Mouse (Mus musculus): Measurements from ENCODE around the gene Gm3646.
A peak's percentile ranks its signal among the peaks of the same experiment; 100 is the strongest.

The Gm3646 gene

GRCm38 (mm10) chr1:39779111-39779980, 25.8 kb downstream of the Gm3646 start:
- DNase-seq: no peak

- no peak for DNase-seq
Measured at GRCm38 (mm10) chr1:39773991-39774729, 31.0 kb downstream of the Gm3646 start.

- DNase-seq: no peak
Measured at GRCm38 (mm10) chr1:39773551-39773950, 31.6 kb downstream of the Gm3646 start.

GRCm38 (mm10) chr1:39772401-39773095, 32.6 kb downstream of the Gm3646 start:
- DNase-seq: no peak

GRCm38 (mm10) chr1:39770436-39770835, 34.7 kb downstream of the Gm3646 start:
- no peak for DNase-seq

GRCm38 (mm10) chr1:39768017-39768416, 37.1 kb downstream of the Gm3646 start:
- DNase-seq: no peak

- no peak for DNase-seq
Measured at GRCm38 (mm10) chr1:39765854-39766493, 39.2 kb downstream of the Gm3646 start.

- DNase-seq: peak; percentile 37 to 55
Measured at GRCm38 (mm10) chr1:39762025-39762370, 43.1 kb downstream of the Gm3646 start.

GRCm38 (mm10) chr1:39761211-39762024, 43.7 kb downstream of the Gm3646 start:
- peak; percentile 56 to 68 for DNase-seq

- no peak for DNase-seq
Measured at GRCm38 (mm10) chr1:39760181-39760715, 44.9 kb downstream of the Gm3646 start.

- no peak for DNase-seq
Measured at GRCm38 (mm10) chr1:39759231-39760175, 45.6 kb downstream of the Gm3646 start.

GRCm38 (mm10) chr1:39758244-39758643, 46.9 kb downstream of the Gm3646 start:
- DNase-seq: no peak

GRCm38 (mm10) chr1:39756952-39757351, 48.2 kb downstream of the Gm3646 start:
- no peak for DNase-seq

GRCm38 (mm10) chr1:39754224-39754957, 50.7 kb downstream of the Gm3646 start:
- no peak for DNase-seq
